Mouse (Mus musculus) lung, adult 2 months (tissue): Measurements from ENCODE around the gene Slfnl1.

Experiments used
- CTCF ChIP-seq: fragments of 200-500 bp; IDR thresholded peaks from 2 replicates; pipeline ENCODE4 v1.5.1; 2011; ENCODE audit warnings: mild to moderate bottlenecking, low read length, control low read depth; ENCODE audit not compliant: insufficient read depth
- POLR2A ChIP-seq: fragments of 200-500 bp; IDR thresholded peaks from 2 replicates; pipeline ENCODE4 v1.6.1; 2011; ENCODE audit warnings: low read depth, mild to moderate bottlenecking, control low read depth, low read length, borderline replicate concordance; ENCODE audit errors: extremely low read depth

DNA sequence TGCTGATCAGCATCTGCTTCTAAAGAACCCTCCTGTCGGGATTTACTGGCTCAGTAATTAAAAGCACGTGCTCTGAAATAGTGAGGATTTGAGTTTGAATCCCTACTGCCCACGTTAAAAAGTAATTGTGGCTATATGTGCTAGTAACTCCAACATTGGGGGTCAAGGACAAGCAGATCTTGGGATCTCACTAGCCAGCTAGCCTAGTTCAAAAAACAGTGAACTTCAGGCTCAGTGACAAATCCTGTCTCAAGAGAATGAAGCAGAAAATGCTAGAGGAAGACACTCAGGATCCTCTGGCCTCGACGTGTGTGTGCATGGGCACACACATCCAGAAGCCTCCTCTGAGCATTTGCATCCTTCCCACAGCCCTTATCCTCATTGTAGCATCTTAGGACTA, 10.3 kb upstream of the Slfnl1 start:
- no peak for TF ChIP-seq CTCF
- TF ChIP-seq POLR2A, result no peak
